In genomic region chr7:136121406-136121805, GRCm38 (mm10) we compare ENCODE assay signal across 17 mouse cellular contexts.
DNase-seq lines count a peak whose midpoint lies in the region; ATAC-seq and TF ChIP-seq lines count a peak whose summit lies in the region.
"Had no signal": no experiment of that assay in that cellular context is flagged by ENCODE, and none has a peak within 500 bp of the region (broad histone marks: within the 10 kb centered on the region; RNA-seq: fewer than 3 reads in every experiment).

No protein-coding gene starts in this region.

- no peaks in the 10 kb centered on the region for H3K27me3 ChIP-seq in embryonic facial prominence, embryonic 11.5 days (ENCODE audit: control insufficient read depth, insufficient read depth, low read length)
- H3K27me3 ChIP-seq in embryonic facial prominence, embryonic 10.5 days (replicated peaks; ENCODE audit: low read depth, poor library complexity, severe bottlenecking) = no peaks in the 10 kb centered on the region
- no peaks in the 10 kb centered on the region for H3K27me3 ChIP-seq in limb, embryonic 10.5 days (ENCODE audit: low read depth, poor library complexity, severe bottlenecking)
- no peaks in the 10 kb centered on the region for H3K27me3 ChIP-seq in forebrain, embryonic 14.5 days (replicated peaks; ENCODE audit: control insufficient read depth, insufficient read depth, low read length)
- H3K27me3 ChIP-seq: liver, embryonic 15.5 days; neural tube, embryonic 13.5 days had no signal

- intact Hi-C loops in left cerebral cortex, adult 2 months (cut with DNase I) = no loop called here
- intact Hi-C loops in left cerebral cortex, postnatal 10 days (cut with DNase I) = no loop called here

- DNase-seq in embryonic facial prominence, embryonic 11.5 days (ENCODE audit: low spot score) = peak; percentile 33
- DNase-seq in embryonic facial prominence, embryonic 10.5 days (ENCODE audit: low spot score) = no peak
- DNase-seq in left cerebral cortex, adult 2 months (ENCODE audit: extremely low spot score in 1 of 2, low spot score in 2 of 2) = no peak
- no peak for DNase-seq in left cerebral cortex, postnatal 10 days (ENCODE audit: extremely low spot score in 1 of 2, low spot score in 2 of 2)
- peak; percentile 54 for DNase-seq in ES-CJ7 (ENCODE audit: low read depth, low spot score)
- peak; percentile 35 for DNase-seq in limb, embryonic 10.5 days (ENCODE audit: low spot score)
- DNase-seq in ovary, adult 18-20 months (ENCODE audit: low spot score) = no peak
- no peak for DNase-seq in forebrain, embryonic 14.5 days (ENCODE audit: low spot score)
- DNase-seq: adrenal gland, adult 2 months; cerebellum, adult 2 months; gastrocnemius, postnatal 25 days; heart, postnatal 4 days had no signal

- peak; percentile 4; the same call in 1 of the 2 replicates for TF ChIP-seq CTCF in left cerebral cortex, adult 2 months (IDR thresholded peaks at IDR 0.05)

- H3K36me3 ChIP-seq in embryonic facial prominence, embryonic 11.5 days (replicated peaks; ENCODE audit: control insufficient read depth, insufficient read depth, low read depth, low read length) = no peaks in the 10 kb centered on the region
- H3K36me3 ChIP-seq in embryonic facial prominence, embryonic 10.5 days (replicated peaks) = no peaks in the 10 kb centered on the region
- no peaks in the 10 kb centered on the region for H3K36me3 ChIP-seq in limb, embryonic 10.5 days
- H3K36me3 ChIP-seq in forebrain, embryonic 14.5 days (ENCODE audit: control insufficient read depth, insufficient read depth, low read length) = no peaks in the 10 kb centered on the region
- H3K36me3 ChIP-seq: heart, embryonic 12.5 days; liver, embryonic 15.5 days; neural tube, embryonic 13.5 days had no signal

- 88% methylated on average over 1 of the region's 1 CpGs for WGBS in embryonic facial prominence, embryonic 11.5 days
- WGBS in embryonic facial prominence, embryonic 10.5 days = 81% methylated on average over 1 of the region's 1 CpGs
- 86% methylated on average over 1 of the region's 1 CpGs for WGBS in limb, embryonic 10.5 days
- 83% methylated on average over 1 of the region's 1 CpGs for WGBS in forebrain, embryonic 14.5 days

- no peak for ATAC-seq in embryonic facial prominence, embryonic 11.5 days (replicated peaks; ENCODE audit: insufficient number of reproducible peaks, low FRiP score, low TSS enrichment, low read depth)
- no peak for ATAC-seq in forebrain, embryonic 14.5 days

- no peaks in the 10 kb centered on the region for H3K4me1 ChIP-seq in embryonic facial prominence, embryonic 11.5 days (ENCODE audit: control insufficient read depth, insufficient read depth, low read length)
- H3K4me1 ChIP-seq in embryonic facial prominence, embryonic 10.5 days = peaks cover 16% of the 10 kb centered on the region
- H3K4me1 ChIP-seq in limb, embryonic 10.5 days = peaks cover 27% of the 10 kb centered on the region
- no peaks in the 10 kb centered on the region for H3K4me1 ChIP-seq in forebrain, embryonic 14.5 days (ENCODE audit: control insufficient read depth, insufficient read depth, low read length)
- H3K4me1 ChIP-seq: liver, embryonic 15.5 days; neural tube, embryonic 13.5 days had no signal

- no peak overlapping the region for H3K27ac ChIP-seq in embryonic facial prominence, embryonic 11.5 days (replicated peaks; ENCODE audit: low read depth, low read length)
- no peak overlapping the region for H3K27ac ChIP-seq in embryonic facial prominence, embryonic 10.5 days (replicated peaks)
- no peak overlapping the region for H3K27ac ChIP-seq in left cerebral cortex, adult 2 months
- H3K27ac ChIP-seq in limb, embryonic 10.5 days = peak overlapping the region; percentile 16; the same call in 1 of the 2 replicates
- H3K27ac ChIP-seq in forebrain, embryonic 14.5 days (ENCODE audit: low read depth, low read length) = no peak overlapping the region
- H3K27ac ChIP-seq: liver, embryonic 15.5 days; macrophage; neural tube, embryonic 13.5 days had no signal

- no peaks in the 10 kb centered on the region for H3K9me3 ChIP-seq in embryonic facial prominence, embryonic 11.5 days (replicated peaks; ENCODE audit: control insufficient read depth, low read length)
- H3K9me3 ChIP-seq in embryonic facial prominence, embryonic 10.5 days = no peaks in the 10 kb centered on the region
- no peaks in the 10 kb centered on the region for H3K9me3 ChIP-seq in limb, embryonic 10.5 days (replicated peaks)
- H3K9me3 ChIP-seq in forebrain, embryonic 14.5 days (replicated peaks; ENCODE audit: control insufficient read depth, low read length) = no peaks in the 10 kb centered on the region
- H3K9me3 ChIP-seq: heart, embryonic 12.5 days; liver, embryonic 15.5 days; neural tube, embryonic 13.5 days had no signal

- H3K4me3 ChIP-seq in embryonic facial prominence, embryonic 11.5 days (ENCODE audit: low read depth, low read length) = no peak overlapping the region
- H3K4me3 ChIP-seq in embryonic facial prominence, embryonic 10.5 days = no peak overlapping the region
- no peak overlapping the region for H3K4me3 ChIP-seq in left cerebral cortex, adult 2 months
- H3K4me3 ChIP-seq in limb, embryonic 10.5 days = no peak overlapping the region
- H3K4me3 ChIP-seq in forebrain, embryonic 14.5 days (ENCODE audit: low read depth, low read length) = no peak overlapping the region
- H3K4me3 ChIP-seq: erythroblast, embryonic 14.5 days; heart, embryonic 12.5 days; liver, embryonic 15.5 days; neural tube, embryonic 13.5 days had no signal

- H3K4me2 ChIP-seq in embryonic facial prominence, embryonic 11.5 days (ENCODE audit: low read depth, low read length) = no peak overlapping the region
- H3K4me2 ChIP-seq in forebrain, embryonic 14.5 days (ENCODE audit: low read length) = no peak overlapping the region
- H3K4me2 ChIP-seq: heart, embryonic 12.5 days; liver, embryonic 15.5 days; neural tube, embryonic 13.5 days had no signal

- H3K9ac ChIP-seq in embryonic facial prominence, embryonic 11.5 days (replicated peaks; ENCODE audit: low read length) = no peak overlapping the region
- H3K9ac ChIP-seq in forebrain, embryonic 14.5 days (ENCODE audit: low read length) = no peak overlapping the region
- H3K9ac ChIP-seq: heart, embryonic 12.5 days; liver, embryonic 15.5 days; neural tube, embryonic 13.5 days had no signal

Comparison
In these comparisons a context has a peak if more than half of its experiments do, and no peak if none do; other contexts are left out.
1. DNase-seq: peak in embryonic facial prominence, embryonic 11.5 days (single experiment), ES-CJ7 (single experiment) and limb, embryonic 10.5 days (single experiment); none in embryonic facial prominence, embryonic 10.5 days (single experiment), left cerebral cortex, adult 2 months (0 of 2), left cerebral cortex, postnatal 10 days (0 of 2), ovary, adult 18-20 months (single experiment) and forebrain, embryonic 14.5 days (single experiment).